Mouse (Mus musculus) heart, postnatal 0 days (tissue): ENCODE data around the gene Acvr1b.

Source experiments
- CTCF ChIP-seq: IDR thresholded peaks from 2 replicates; pipeline ENCODE4 v1.5.1; 2016; ENCODE audit warnings: antibody characterized with exemption, control low read depth, low read depth
- EP300 ChIP-seq: IDR thresholded peaks from 2 replicates; pipeline ENCODE4 v1.6.1; 2016; ENCODE audit warnings: antibody characterized with exemption, low read depth

- no peak for TF ChIP-seq CTCF
- peak; percentile 96 for TF ChIP-seq EP300
These were observed 86.5 kb downstream of the Acvr1b start for GRCm38 (mm10) chr15:101260387-101260786.
